Mouse (Mus musculus) hindbrain, postnatal 0 days (tissue): Measurements from ENCODE around the gene 4931406P16Rik. TPM values are rescaled to one million over a fixed set of nuclear protein-coding genes. Genes with fewer than 3 reads are reported as not detected.
A peak's percentile ranks its signal among the peaks of the same experiment; 100 is the strongest.
"Not testable (repeated sequence)": the region's sequence is repeated elsewhere in the genome, so short reads cannot be mapped to it uniquely, and the experiment has no call there.

Source experiments
- ATAC-seq: fragments of 200-750 bp; cut with Nextera tagmentation; 2 replicates; pipeline ENCODE4 v1.8.0; 2017; ENCODE audit warnings: mild to moderate bottlenecking, moderate TSS enrichment, moderate library complexity
- DNase-seq: peaks from one replicate; pipeline ENCODE4 v3.0.0-alpha.2; 2015; ENCODE audit warnings: low spot score
- H3K27ac ChIP-seq: fragments of 300-500 bp; sonication (generic); 2 replicates; pipeline ENCODE4 v1.5.1; 2014; ENCODE audit warnings: mild to moderate bottlenecking
- H3K27me3 ChIP-seq: fragments of 300-500 bp; sonication (generic); 2 replicates; pipeline ENCODE4 v1.6.1; 2014; ENCODE audit warnings: low read length, mixed read lengths; ENCODE audit not compliant: insufficient read depth
- H3K36me3 ChIP-seq: fragments of 300-500 bp; sonication (generic); 2 replicates; pipeline ENCODE4 v1.6.1; 2014; ENCODE audit warnings: low read length, mixed read lengths; ENCODE audit not compliant: insufficient read depth
- H3K4me1 ChIP-seq: fragments of 300-500 bp; sonication (generic); 2 replicates; pipeline ENCODE4 v1.6.1; 2014; ENCODE audit warnings: antibody characterized with exemption, low read length, mixed read lengths; ENCODE audit not compliant: insufficient read depth
- H3K4me2 ChIP-seq: fragments of 300-500 bp; sonication (generic); 2 replicates; pipeline ENCODE4 v1.6.1; 2014; ENCODE audit warnings: low read depth, mild to moderate bottlenecking, low read length, moderate library complexity, mixed read lengths
- H3K4me3 ChIP-seq: fragments of 300-500 bp; sonication (generic); 2 replicates; pipeline ENCODE4 v1.5.1; 2014; ENCODE audit warnings: low read length
- H3K9ac ChIP-seq: fragments of 300-500 bp; sonication (generic); replicated peaks from 2 replicates; pipeline ENCODE4 v1.6.1; 2014; ENCODE audit warnings: mild to moderate bottlenecking, low read length, moderate library complexity, mixed read lengths
- H3K9me3 ChIP-seq: fragments of 300-500 bp; sonication (generic); 2 replicates; pipeline ENCODE4 v1.6.1; 2016; ENCODE audit warnings: low read length, mixed read lengths
- CTCF ChIP-seq: IDR thresholded peaks from 2 replicates; pipeline ENCODE4 v1.5.1; 2016; ENCODE audit warnings: antibody characterized with exemption, control low read depth, low read depth
- WGBS: fragments of 180-500 bp; shearing (Covaris S2); extraction: QIAGEN DNeasy Blood & Tissue Kit; methylation state at CpG from one replicate; pipeline ENCODE4 v1.1.7; 2014; 5-methylcytosine and 5-hydroxymethylcytosine counted together
- polyA plus RNA-seq: library from polyadenylated mRNA; unstranded; fragments of >200 nt; fragmentation: Nextera tagmentation; extraction: Ambion mirVana; gene quantifications from 2 replicates; pipeline ENCODE4 v1.2.1, GENCODE M21; 2015
- total RNA-seq: library from RNA; depleted of rRNA; stranded (reverse); fragments of >200 nt; gene quantifications from 2 replicates; pipeline ENCODE4 v1.2.3, GENCODE M21; 2014

Gene 4931406P16Rik
- total and polyA plus RNA-seq, 2 experiments from 2014 or later: 31.5 to 61.0 TPM

DNA sequence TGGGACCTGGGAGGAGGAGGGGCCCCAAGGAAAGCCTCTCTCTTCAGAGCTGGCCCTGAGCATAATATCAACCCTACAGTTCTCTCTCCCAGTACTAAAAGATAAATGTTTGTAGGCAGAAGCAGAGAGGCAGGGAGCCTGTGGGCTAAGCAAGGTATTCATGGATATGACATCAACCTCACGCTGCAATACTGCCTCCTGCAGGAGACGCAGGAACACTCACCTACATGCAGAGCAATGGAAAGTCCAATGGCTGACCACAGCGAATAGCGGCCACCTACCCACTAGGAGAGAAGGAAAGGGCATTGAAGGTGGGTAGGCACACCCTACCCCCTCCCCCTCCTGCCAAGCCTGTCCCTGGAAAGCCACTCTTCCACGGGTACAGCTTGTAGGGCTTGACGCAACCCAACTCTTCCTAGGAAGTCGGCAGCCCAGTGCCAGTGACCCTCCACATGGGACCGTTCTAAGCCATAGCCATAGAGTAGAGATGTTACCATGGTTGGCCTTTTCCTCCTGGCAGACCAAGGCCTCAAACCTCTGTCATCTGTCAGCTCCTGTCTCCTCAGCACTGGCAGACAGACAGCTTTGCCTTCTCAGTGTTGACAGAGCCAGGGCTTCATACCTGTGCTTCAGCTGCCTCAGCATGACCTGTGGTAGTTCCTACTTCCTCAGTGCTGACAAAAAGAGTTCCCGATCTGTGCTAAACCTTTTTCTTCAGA lies 105.2 kb downstream of the 4931406P16Rik start:
- Histone ChIP-seq H3K27ac (no peak overlapping the region), H3K4me2 (no peak overlapping the region), H3K4me1 (no peaks in the 10 kb centered on the region), H3K9ac (no peak overlapping the region), H3K9me3 (no peaks in the 10 kb centered on the region), H3K27me3 (no peaks in the 10 kb centered on the region), H3K4me3 (no peak overlapping the region), H3K36me3 (peaks cover 92% of the 10 kb centered on the region)
- WGBS: 90% methylated on average over 9 of the region's 9 CpGs
- peak; percentile 32; the same call in 1 of the 2 replicates for TF ChIP-seq CTCF
- no peak for DNase-seq
- no peak for ATAC-seq

DNA sequence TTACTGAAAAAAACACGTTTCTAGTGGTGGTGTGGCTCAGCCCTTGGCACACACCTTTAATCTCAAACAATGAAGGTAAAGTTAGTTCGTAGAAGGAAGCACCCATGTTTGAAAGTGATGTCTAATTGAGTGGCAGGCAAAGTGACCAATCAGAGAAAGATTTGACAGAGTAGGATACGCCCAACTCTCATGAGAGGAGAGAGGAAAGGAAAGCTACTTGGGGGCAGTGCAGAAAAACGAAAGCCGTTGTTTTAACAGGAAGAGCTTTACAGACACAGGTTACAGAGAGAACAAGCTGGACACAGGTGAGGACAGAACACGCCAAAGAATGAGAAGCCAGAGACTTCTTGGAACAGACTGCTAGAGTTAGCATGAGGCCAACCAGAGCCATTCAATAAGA lies 107.0 kb downstream of the 4931406P16Rik start:
- Histone ChIP-seq H3K4me1 (no peaks in the 10 kb centered on the region), H3K9me3 (no peaks in the 10 kb centered on the region), H3K4me3 (no peak overlapping the region), H3K9ac (no peak overlapping the region), H3K27ac (no peak overlapping the region), H3K4me2 (no peak overlapping the region), H3K36me3 (peaks cover 89% of the 10 kb centered on the region), H3K27me3 (no peaks in the 10 kb centered on the region)
- DNase-seq (no peak), ATAC-seq (no peak)
- no peak for TF ChIP-seq CTCF
- WGBS: 96% methylated on average over 6 of the region's 6 CpGs

DNA sequence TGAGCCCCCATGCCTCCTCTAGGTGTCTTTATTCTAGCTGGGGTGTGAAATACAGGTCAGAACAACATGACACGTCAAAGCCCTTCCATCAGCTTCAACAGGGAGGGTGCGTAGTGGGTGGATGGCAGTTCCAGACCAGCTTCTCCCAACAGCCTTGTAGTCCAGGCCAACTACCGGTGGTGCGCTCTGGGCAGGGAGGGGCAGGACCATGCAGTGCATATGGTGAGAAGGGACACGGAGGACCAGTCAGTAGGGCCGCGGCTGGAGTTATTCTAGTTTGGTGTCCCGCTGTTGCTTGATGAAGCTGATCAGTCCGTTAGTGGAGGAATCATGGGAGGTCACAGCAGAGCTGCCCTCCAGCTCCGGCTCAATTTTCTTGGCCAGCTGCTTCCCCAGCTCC lies 111.2 kb downstream of the 4931406P16Rik start:
- not testable (repeated sequence) for ATAC-seq, H3K27ac ChIP-seq, H3K27me3 ChIP-seq, H3K4me2 ChIP-seq, DNase-seq, H3K4me1 ChIP-seq, H3K9ac ChIP-seq, H3K4me3 ChIP-seq, H3K9me3 ChIP-seq
- 93% methylated on average over 10 of the region's 10 CpGs for WGBS
- H3K36me3 ChIP-seq: peaks cover 57% of the 10 kb centered on the region

DNA sequence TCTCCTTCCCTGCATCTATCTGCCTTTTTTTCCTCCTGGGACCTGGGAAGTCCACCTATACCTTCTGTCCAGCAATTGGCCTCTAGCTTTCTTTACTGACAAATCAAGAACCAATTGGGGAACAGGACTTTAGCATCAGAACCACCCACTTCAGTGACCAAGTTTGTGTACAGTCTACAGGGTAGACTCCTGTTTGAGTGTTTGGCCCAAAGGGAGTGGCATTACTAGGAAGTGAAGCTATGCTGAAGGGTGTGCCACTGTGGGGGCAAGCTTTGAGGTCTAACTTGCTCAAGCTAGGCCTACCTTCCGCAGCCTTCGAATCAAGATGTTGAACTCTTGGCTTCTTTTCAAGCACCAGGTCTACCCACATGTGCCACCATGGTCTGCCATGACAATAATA lies 112.5 kb downstream of the 4931406P16Rik start:
- peaks cover 45% of the 10 kb centered on the region for H3K36me3 ChIP-seq
- H3K27ac ChIP-seq: no peak overlapping the region
- WGBS: 96% methylated on average over 2 of the region's 2 CpGs
- no peak overlapping the region for H3K4me2 ChIP-seq
- no peak overlapping the region for H3K9ac ChIP-seq
- H3K9me3 ChIP-seq: no peaks in the 10 kb centered on the region
- ATAC-seq (no peak), DNase-seq (no peak)
- no peak overlapping the region for H3K4me3 ChIP-seq
- no peaks in the 10 kb centered on the region for H3K4me1 ChIP-seq
- no peak for TF ChIP-seq CTCF
- no peaks in the 10 kb centered on the region for H3K27me3 ChIP-seq

DNA sequence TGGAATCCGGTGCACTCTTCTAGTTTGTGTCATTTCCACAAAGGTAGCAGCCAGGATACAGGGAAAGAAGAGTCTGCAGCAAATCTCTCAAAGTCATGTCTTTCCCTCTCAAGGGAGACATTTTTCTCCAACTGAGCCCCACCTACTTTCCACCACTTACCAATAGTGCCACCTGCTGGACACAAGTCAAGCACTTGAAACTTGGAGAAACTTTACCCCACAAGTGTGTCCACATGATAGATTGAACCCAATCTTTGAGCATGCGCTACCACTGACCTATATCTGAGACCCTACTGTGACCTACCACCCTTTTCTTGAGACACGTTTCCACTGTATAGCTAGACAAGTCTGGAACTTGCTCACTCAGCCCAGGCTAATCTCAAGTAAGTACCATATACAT lies 115.0 kb downstream of the 4931406P16Rik start:
- Histone ChIP-seq H3K4me2 (no peak overlapping the region), H3K27ac (no peak overlapping the region), H3K4me1 (no peaks in the 10 kb centered on the region), H3K9ac (no peak overlapping the region), H3K36me3 (peaks cover 23% of the 10 kb centered on the region), H3K27me3 (no peaks in the 10 kb centered on the region), H3K4me3 (no peak overlapping the region), H3K9me3 (no peaks in the 10 kb centered on the region)
- TF ChIP-seq CTCF: peak; percentile 56
- peak; percentile 32 for DNase-seq
- 51% methylated on average over 3 of the region's 3 CpGs for WGBS
- no peak for ATAC-seq

DNA sequence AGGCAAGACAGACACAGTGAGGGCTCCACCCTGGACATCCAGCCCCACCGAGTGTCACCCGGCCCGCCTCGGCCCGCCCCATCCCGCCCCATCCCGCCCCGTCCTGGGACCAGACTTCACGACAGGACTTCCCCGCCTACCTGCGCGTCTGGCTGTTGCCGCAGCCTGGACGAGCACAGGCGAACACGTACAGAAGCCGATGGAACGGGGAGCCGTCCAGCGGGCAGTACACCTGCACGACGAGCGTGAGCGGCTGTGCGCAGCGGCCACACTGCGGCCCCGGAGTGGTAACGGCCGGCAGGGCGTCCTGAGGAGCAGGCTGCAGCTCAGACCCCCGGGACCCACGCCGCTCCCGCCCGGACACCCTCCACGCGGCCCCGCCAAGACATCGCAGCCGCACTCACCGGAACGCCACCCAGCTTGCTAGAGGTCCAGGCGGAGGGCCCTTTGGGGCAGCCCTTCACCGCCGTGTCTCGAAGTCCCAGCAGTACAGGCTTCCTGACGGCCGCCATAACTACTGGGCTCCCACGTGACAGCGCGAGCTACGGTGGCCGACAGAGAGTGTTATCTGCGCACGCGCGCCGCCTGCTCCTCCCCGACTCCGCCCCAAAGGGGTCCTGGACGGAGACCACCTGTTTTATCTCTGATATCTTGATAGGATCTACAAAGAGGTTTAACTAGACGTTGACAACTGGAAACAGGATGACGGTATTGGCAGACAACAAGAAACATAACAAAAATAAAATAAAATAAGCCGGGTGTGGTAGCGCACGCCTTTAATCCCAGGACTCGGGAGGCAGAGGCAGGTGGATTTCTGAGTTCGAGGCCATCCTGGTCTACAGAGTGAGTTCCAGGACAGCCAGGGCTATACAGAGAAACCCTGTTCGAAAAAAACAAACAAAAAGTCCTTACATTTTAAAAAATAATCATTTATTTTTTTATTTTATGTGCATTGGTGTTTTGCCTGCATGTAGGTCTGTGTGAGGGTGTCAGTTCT lies 116.9 kb downstream of the 4931406P16Rik start, which contains the start of gene Pdcd2l:
Pdcd2l (minus strand) TSS at position 530 of the 997 bp plus-strand sequence.
- H3K4me3 ChIP-seq: peak within 1 kb of the TSS; percentile 96
- no peaks in the 10 kb centered on the region for H3K9me3 ChIP-seq
- H3K27me3 ChIP-seq: no peaks in the 10 kb centered on the region
- ATAC-seq (peak; percentile 96), DNase-seq (peak; percentile 96)
- peaks cover 19% of the 10 kb centered on the region; the same call in 1 of the 2 replicates for H3K36me3 ChIP-seq
- H3K4me2 ChIP-seq: peak within 1 kb of the TSS; percentile 82
- peak within 1 kb of the TSS; percentile 79 for H3K27ac ChIP-seq
- no peaks in the 10 kb centered on the region for H3K4me1 ChIP-seq
- 3% methylated on average over 70 of the region's 70 CpGs for WGBS
- no peak for TF ChIP-seq CTCF
- peak within 1 kb of the TSS; percentile 95 for H3K9ac ChIP-seq
